Mouse (Mus musculus) thymus, adult 2 months (tissue): ENCODE data around the gene Ppid.

Experiments used
- CTCF ChIP-seq: fragments of 200-500 bp; IDR thresholded peaks from 2 replicates; pipeline ENCODE4 v1.5.1; 2012; ENCODE audit warnings: mild to moderate bottlenecking, control low read depth, low read length, moderate library complexity, borderline replicate concordance; ENCODE audit not compliant: control insufficient read depth, poor library complexity, insufficient read depth; ENCODE audit errors: extremely low read depth
- POLR2A ChIP-seq: fragments of 200-500 bp; IDR thresholded peaks from 2 replicates; pipeline ENCODE4 v1.6.1; 2012; ENCODE audit warnings: mild to moderate bottlenecking, low read length, control low read depth, moderate library complexity; ENCODE audit not compliant: control insufficient read depth, poor library complexity, insufficient read depth; ENCODE audit errors: extremely low read depth

- TF ChIP-seq CTCF = no peak
- no peak for TF ChIP-seq POLR2A
These were observed 37.0 kb downstream of the Ppid start for GRCm38 (mm10) chr3:79628182-79628560.
